Mouse (Mus musculus) ES-E14 (cell line): ENCODE measurements around the gene Dcp1a. TPM values are rescaled to one million over a fixed set of nuclear protein-coding genes. Genes with fewer than 3 reads are reported as not detected.

Experiments used
- DNase-seq: peaks from one replicate; pipeline ENCODE4 v3.0.0-alpha.2; 2013; ENCODE audit warnings: low read depth, low spot score
- H3K27ac ChIP-seq: 2 replicates; pipeline ENCODE4 v1.5.1; 2012; ENCODE audit warnings: low read depth, mild to moderate bottlenecking, low read length, moderate library complexity, mixed read lengths; ENCODE audit not compliant: poor library complexity, insufficient read depth, severe bottlenecking
- H3K36me3 ChIP-seq: 2 replicates; pipeline ENCODE4 v1.6.1; 2012; ENCODE audit warnings: mild to moderate bottlenecking, low read length, moderate library complexity, mixed read lengths; ENCODE audit not compliant: control insufficient read depth, poor library complexity, insufficient read depth, severe bottlenecking
- H3K4me1 ChIP-seq, 2 experiments: fragments of 150-350 bp in 1 of 2; sonication (generic) in 1 of 2; 2 replicates each; pipeline ENCODE4 v1.6.1; 2012; ENCODE audit warnings: low read length in 2 of 2, mild to moderate bottlenecking in 1 of 2, mixed read lengths in 1 of 2; ENCODE audit not compliant: control insufficient read depth in 2 of 2, insufficient read depth in 2 of 2, poor library complexity in 1 of 2
- H3K4me3 ChIP-seq, 2 experiments: fragments of 150-350 bp in 1 of 2; sonication (generic) in 1 of 2; 2 replicates each; pipeline ENCODE4 v1.5.1; 2012; ENCODE audit warnings: low read length in 2 of 2, low read depth in 1 of 2, mild to moderate bottlenecking in 1 of 2, mixed read lengths in 1 of 2; ENCODE audit not compliant: insufficient read depth in 1 of 2, poor library complexity in 1 of 2, severe bottlenecking in 1 of 2
- H3K9ac ChIP-seq: 2 replicates; pipeline ENCODE4 v1.6.1; 2012; ENCODE audit warnings: low read depth, mild to moderate bottlenecking, low read length, mixed read lengths; ENCODE audit not compliant: poor library complexity, insufficient read depth, severe bottlenecking
- H3K9me3 ChIP-seq: fragments of 150-350 bp; sonication (generic); 2 replicates; pipeline ENCODE4 v1.6.1; 2012; ENCODE audit warnings: low read depth, mild to moderate bottlenecking, low read length; ENCODE audit not compliant: control insufficient read depth, insufficient read depth
- CHD2 ChIP-seq: IDR thresholded peaks from 2 replicates; pipeline ENCODE4 v1.6.1; 2014; ENCODE audit warnings: mild to moderate bottlenecking, low read depth, low read length, inconsistent platforms
- HCFC1 ChIP-seq: IDR thresholded peaks from 2 replicates; pipeline ENCODE4 v1.6.1; 2012; ENCODE audit warnings: low read length, inconsistent platforms, borderline replicate concordance; ENCODE audit not compliant: insufficient read depth
- MAFK ChIP-seq: IDR thresholded peaks from 2 replicates; pipeline ENCODE4 v1.6.1; 2014; ENCODE audit warnings: mild to moderate bottlenecking, low read depth, low read length, inconsistent platforms; ENCODE audit not compliant: insufficient read depth
- ZC3H11A ChIP-seq: IDR thresholded peaks from 2 replicates; pipeline ENCODE4 v1.6.1; 2012; ENCODE audit warnings: low read depth, mild to moderate bottlenecking, inconsistent platforms, low read length, borderline replicate concordance
- ZNF384 ChIP-seq: IDR thresholded peaks from 2 replicates; pipeline ENCODE4 v1.6.1; 2012; ENCODE audit warnings: low read depth, low read length, inconsistent platforms
- in situ Hi-C, 2 experiments: fragments of 600-800 bp; cut with MboI; formaldehyde crosslinking; loops; one replicate each; pipeline ENCODE4 v1.15.1; 2025; ENCODE audit warnings: low sequenced_read_pairs in 2 of 2, inconsistent platforms in 1 of 2; ENCODE audit not compliant: unreplicated experiment in 2 of 2
- total RNA-seq: library from RNA; depleted of rRNA; stranded (reverse); fragments of 300-350 nt; gene quantifications from 2 replicates; pipeline ENCODE4 v1.2.3, GENCODE M21; 2012

The Dcp1a gene
- total RNA-seq, 1 experiment: 27.8 TPM

DNA sequence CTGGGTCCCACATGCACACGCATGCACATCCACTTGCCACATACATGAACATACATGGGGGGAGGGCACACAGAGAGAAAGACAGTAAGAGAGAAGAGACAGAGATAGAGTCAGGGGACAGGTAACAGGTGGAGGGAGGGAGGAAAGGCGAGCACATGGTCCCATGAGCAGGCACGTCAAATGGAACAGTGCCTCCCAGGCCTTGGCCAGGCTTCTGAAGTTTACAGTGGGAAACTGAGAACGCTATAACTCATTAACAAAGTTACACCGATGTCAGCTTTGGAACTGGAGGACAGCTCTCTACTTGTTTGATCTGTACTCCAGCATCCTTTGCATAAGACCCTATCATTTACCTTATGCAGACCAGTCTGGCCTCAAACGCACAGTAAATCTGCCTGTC lies 4.9 kb upstream of the Dcp1a start:
- in situ Hi-C loops: loop anchor here in 1 of 2 experiments (25.0 kb wide), 1 partner anchor 337 kb away; no protein-coding TSS in a partner anchor
- H3K36me3 ChIP-seq: no peaks in the 10 kb centered on the region
- no peak overlapping the region for H3K4me3 ChIP-seq
- DNase-seq: no peak
- no peak overlapping the region for H3K27ac ChIP-seq
- H3K9ac ChIP-seq: no peak overlapping the region
- no peak for TF ChIP-seq CHD2
- TF ChIP-seq HCFC1: no peak
- no peak for TF ChIP-seq MAFK
- TF ChIP-seq ZNF384: no peak
- TF ChIP-seq ZC3H11A: no peak
- no peaks in the 10 kb centered on the region for H3K9me3 ChIP-seq
- H3K4me1 ChIP-seq: peaks cover 0 to 2% of the 10 kb centered on the region in 2 experiments; a peak in 1 of 4 replicates

- H3K9ac ChIP-seq: no peak within 1 kb of the TSS
- TF ChIP-seq HCFC1: no peak
- TF ChIP-seq ZNF384: no peak
- no peak for TF ChIP-seq CHD2
- TF ChIP-seq ZC3H11A: no peak
- in situ Hi-C loops: loop anchor here in 1 of 2 experiments (25.0 kb wide), 1 partner anchor 354 kb away; no protein-coding TSS in a partner anchor
- DNase-seq: no peak
- H3K27ac ChIP-seq: no peak within 1 kb of the TSS; the same call in 1 of the 2 replicates
- no peaks in the 10 kb centered on the region for H3K9me3 ChIP-seq
- H3K4me1 ChIP-seq: no peaks in the 10 kb centered on the region
- H3K36me3 ChIP-seq: peaks cover 10% of the 10 kb centered on the region
- no peak within 1 kb of the TSS for H3K4me3 ChIP-seq
Observed at GRCm38 (mm10) chr14:30491342-30491741, 12.0 kb downstream of the Dcp1a start, which contains the start of gene Cacna1d. TSS of gene Cacna1d (minus strand) at chr14:30491455.

DNA sequence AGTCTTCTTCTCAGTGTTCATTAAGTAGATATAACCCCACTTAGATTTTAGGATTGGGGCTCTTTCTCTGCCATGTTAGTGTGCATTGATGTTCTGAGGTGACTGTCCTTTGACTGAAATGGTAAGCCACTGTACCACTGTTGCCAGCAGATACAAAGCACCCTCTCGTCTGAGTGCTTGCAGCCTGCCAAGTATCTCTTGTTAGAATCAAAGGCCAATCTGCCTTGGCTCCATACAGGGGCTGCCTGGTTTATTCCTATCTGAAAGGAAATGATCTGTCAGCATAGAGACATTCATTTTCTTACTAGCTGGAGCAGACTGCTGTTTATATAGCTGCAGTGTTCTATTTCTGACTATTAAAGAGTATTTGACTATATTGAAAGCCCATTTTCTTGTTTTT lies 13.9 kb downstream of the Dcp1a start:
- H3K4me1 ChIP-seq: no peaks in the 10 kb centered on the region
- DNase-seq: no peak
- no peak overlapping the region for H3K4me3 ChIP-seq
- H3K9me3 ChIP-seq: no peaks in the 10 kb centered on the region
- TF ChIP-seq HCFC1 (no peak), CHD2 (no peak), ZNF384 (no peak), ZC3H11A (no peak), MAFK (no peak)
- in situ Hi-C loops: loop anchor here in 1 of 2 experiments (25.0 kb wide), 1 partner anchor 356 kb away; no protein-coding TSS in a partner anchor
- no peak overlapping the region for H3K9ac ChIP-seq
- no peak overlapping the region for H3K27ac ChIP-seq
- peaks cover 14% of the 10 kb centered on the region for H3K36me3 ChIP-seq

DNA sequence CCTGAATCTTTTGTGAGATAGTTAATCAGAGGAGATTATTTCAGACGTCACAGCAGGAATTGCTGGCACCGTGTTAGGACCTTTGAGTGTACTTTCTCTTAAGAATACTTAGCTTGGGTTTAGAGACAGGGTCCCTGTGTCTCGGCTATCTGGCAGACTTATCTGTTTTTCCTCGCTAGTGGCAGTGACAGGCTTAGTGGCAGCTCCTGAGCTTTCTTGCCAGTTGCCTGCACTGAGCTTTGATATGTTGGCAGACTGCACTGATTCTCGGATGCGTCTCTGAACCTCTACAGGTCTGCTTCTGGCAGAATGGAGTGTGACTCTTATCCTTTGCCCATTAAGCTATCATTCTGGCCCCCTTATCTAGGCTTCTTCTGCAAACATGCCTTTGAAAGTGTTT lies 15.7 kb downstream of the Dcp1a start:
- Histone ChIP-seq H3K36me3 (peaks cover 11% of the 10 kb centered on the region), H3K9me3 (no peaks in the 10 kb centered on the region), H3K4me1 (no peaks in the 10 kb centered on the region), H3K27ac (no peak overlapping the region), H3K4me3 (no peak overlapping the region), H3K9ac (no peak overlapping the region)
- no peak for TF ChIP-seq MAFK
- TF ChIP-seq CHD2: no peak
- TF ChIP-seq ZC3H11A: no peak
- TF ChIP-seq ZNF384: no peak
- TF ChIP-seq HCFC1: no peak
- in situ Hi-C loops: loop anchor here in 1 of 2 experiments (25.0 kb wide), 1 partner anchor 358 kb away; no protein-coding TSS in a partner anchor
- no peak for DNase-seq

DNA sequence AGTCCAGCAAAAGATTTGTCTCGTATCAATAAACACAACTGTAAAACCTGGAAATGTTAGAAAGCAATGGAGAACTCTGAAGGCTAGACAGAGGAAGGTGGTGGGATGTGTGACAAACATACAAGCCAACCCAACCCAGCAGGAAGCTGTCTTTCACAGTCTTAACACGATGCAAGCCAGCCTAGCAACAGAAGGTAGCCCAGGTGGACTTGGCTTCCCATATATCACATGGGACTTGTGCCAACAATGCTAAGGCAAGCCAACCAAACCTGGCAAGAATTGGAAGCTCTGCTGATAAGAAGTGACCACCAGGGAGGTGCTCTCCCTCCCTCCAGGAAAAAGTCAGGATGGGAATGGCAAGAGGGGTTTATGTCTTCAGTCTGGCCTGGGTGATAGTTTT lies 18.9 kb downstream of the Dcp1a start:
- H3K9me3 ChIP-seq: no peaks in the 10 kb centered on the region
- in situ Hi-C loops: loop anchor here in 1 of 2 experiments (25.0 kb wide), 1 partner anchor 361 kb away; no protein-coding TSS in a partner anchor
- H3K36me3 ChIP-seq: peaks cover 9% of the 10 kb centered on the region
- no peak overlapping the region for H3K27ac ChIP-seq
- TF ChIP-seq ZC3H11A: no peak
- TF ChIP-seq HCFC1: no peak
- no peak for TF ChIP-seq MAFK
- TF ChIP-seq CHD2: no peak
- no peak for TF ChIP-seq ZNF384
- no peak overlapping the region for H3K9ac ChIP-seq
- DNase-seq: no peak
- no peak overlapping the region for H3K4me3 ChIP-seq
- H3K4me1 ChIP-seq: no peaks in the 10 kb centered on the region
